Mouse (Mus musculus) intestine, postnatal 0 days (tissue): Measurements from ENCODE around the gene Fmo3. TPM values are rescaled to one million over a fixed set of nuclear protein-coding genes. Genes with fewer than 3 reads are reported as not detected.

Source experiments
- ATAC-seq: fragments of 200-750 bp; cut with Nextera tagmentation; 2 replicates; pipeline ENCODE4 v1.8.0; 2017; ENCODE audit warnings: mild to moderate bottlenecking, moderate TSS enrichment, moderate library complexity
- H3K27ac ChIP-seq: fragments of 300-500 bp; sonication (generic); 2 replicates; pipeline ENCODE4 v1.5.1; 2014; ENCODE audit warnings: mild to moderate bottlenecking, low read depth, low read length, moderate library complexity
- H3K27me3 ChIP-seq: fragments of 300-500 bp; sonication (generic); replicated peaks from 2 replicates; pipeline ENCODE4 v1.6.1; 2014; ENCODE audit warnings: low read length, mixed read lengths; ENCODE audit not compliant: control insufficient read depth, insufficient read depth
- H3K36me3 ChIP-seq: fragments of 300-500 bp; sonication (generic); 2 replicates; pipeline ENCODE4 v1.6.1; 2014; ENCODE audit warnings: mild to moderate bottlenecking, moderate library complexity; ENCODE audit not compliant: control insufficient read depth, insufficient read depth
- H3K4me1 ChIP-seq: fragments of 300-500 bp; sonication (generic); replicated peaks from 2 replicates; pipeline ENCODE4 v1.6.1; 2014; ENCODE audit warnings: antibody characterized with exemption, low read length, mixed read lengths; ENCODE audit not compliant: control insufficient read depth, insufficient read depth
- H3K4me2 ChIP-seq: fragments of 300-500 bp; sonication (generic); replicated peaks from 2 replicates; pipeline ENCODE4 v1.6.1; 2014; ENCODE audit warnings: low read depth, mild to moderate bottlenecking, moderate library complexity
- H3K4me3 ChIP-seq: fragments of 300-500 bp; sonication (generic); 2 replicates; pipeline ENCODE4 v1.5.1; 2014; ENCODE audit warnings: low read depth, low read length
- H3K9ac ChIP-seq: fragments of 300-500 bp; sonication (generic); 2 replicates; pipeline ENCODE4 v1.6.1; 2014; ENCODE audit warnings: mild to moderate bottlenecking, low read depth, low read length
- H3K9me3 ChIP-seq: fragments of 300-500 bp; sonication (generic); 2 replicates; pipeline ENCODE4 v1.6.1; 2016; ENCODE audit warnings: mixed run types; ENCODE audit not compliant: control insufficient read depth
- CTCF ChIP-seq: sonication (generic); IDR thresholded peaks from 2 replicates; pipeline ENCODE4 v1.5.1; 2016; ENCODE audit warnings: low read depth, mild to moderate bottlenecking, control low read depth, antibody characterized with exemption, moderate library complexity
- WGBS: fragments of 180-500 bp; shearing (Covaris S2); extraction: QIAGEN DNeasy Blood & Tissue Kit; methylation state at CpG from one replicate; pipeline ENCODE4 v1.1.7; 2014; 5-methylcytosine and 5-hydroxymethylcytosine counted together
- polyA plus RNA-seq: library from polyadenylated mRNA; unstranded; fragments of >200 nt; fragmentation: Nextera tagmentation; extraction: Ambion mirVana; gene quantifications from 2 replicates; pipeline ENCODE4 v1.2.1, GENCODE M21; 2015

Gene Fmo3
- not detected in 2 replicates for polyA plus RNA-seq

DNA sequence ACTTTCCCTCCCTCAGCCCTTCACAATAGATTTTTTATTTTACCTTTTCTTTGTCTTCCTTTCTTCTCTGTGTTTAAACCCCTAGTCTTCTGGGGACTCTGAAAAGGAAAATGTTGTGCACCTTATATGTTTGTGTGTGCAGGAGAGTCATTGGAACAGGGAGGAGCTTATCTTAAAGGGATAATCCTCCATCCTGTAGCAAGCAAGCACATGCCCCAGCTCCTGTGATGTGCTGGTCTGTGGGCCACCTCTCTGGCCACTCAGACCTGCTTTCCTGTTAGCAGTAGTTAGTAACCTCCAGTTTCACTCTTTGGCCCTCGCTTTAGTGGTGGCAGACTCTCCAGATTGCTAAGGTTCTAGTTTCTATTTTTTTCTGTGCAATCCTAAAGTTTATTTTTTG lies at the start of gene Fmo3:
TSS of gene Fmo3 (minus strand) at position 101 of the 400 bp plus-strand sequence.
- H3K27ac ChIP-seq = no peak within 1 kb of the TSS
- H3K4me2 ChIP-seq = no peak within 1 kb of the TSS
- no peaks in the 10 kb centered on the region for H3K27me3 ChIP-seq
- H3K4me3 ChIP-seq = no peak within 1 kb of the TSS
- WGBS = 69% methylated on average over 1 of the region's 1 CpGs
- no peak for ATAC-seq
- TF ChIP-seq CTCF = no peak
- no peaks in the 10 kb centered on the region for H3K36me3 ChIP-seq
- H3K4me1 ChIP-seq = no peaks in the 10 kb centered on the region
- H3K9me3 ChIP-seq = no peaks in the 10 kb centered on the region
- no peak within 1 kb of the TSS for H3K9ac ChIP-seq

DNA sequence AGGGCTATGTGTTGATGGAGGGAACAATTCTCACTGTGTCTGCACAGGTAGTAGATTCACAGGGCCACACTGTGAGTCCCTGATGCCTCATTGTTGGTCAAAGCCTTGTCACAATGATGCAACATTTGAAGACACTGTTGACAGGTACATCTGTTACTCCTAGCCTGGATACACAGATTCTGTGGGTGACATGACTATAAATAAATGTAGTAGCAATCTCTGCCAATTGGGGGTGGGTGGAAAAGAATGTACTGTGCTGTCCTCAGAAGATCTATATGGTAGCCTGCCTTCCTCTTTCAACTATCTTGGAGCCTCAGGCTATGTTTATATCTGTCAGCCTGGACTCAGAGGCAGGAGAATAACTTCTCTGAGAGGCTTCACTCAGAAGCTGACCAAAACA lies 38.7 kb upstream of the Fmo3 start:
- no peaks in the 10 kb centered on the region for H3K27me3 ChIP-seq
- TF ChIP-seq CTCF = no peak
- H3K4me3 ChIP-seq = no peak overlapping the region
- H3K9ac ChIP-seq = no peak overlapping the region
- H3K4me1 ChIP-seq = no peaks in the 10 kb centered on the region
- H3K9me3 ChIP-seq = no peaks in the 10 kb centered on the region
- no peak overlapping the region for H3K27ac ChIP-seq
- no peak overlapping the region for H3K4me2 ChIP-seq
- no peaks in the 10 kb centered on the region for H3K36me3 ChIP-seq
- no peak for ATAC-seq

DNA sequence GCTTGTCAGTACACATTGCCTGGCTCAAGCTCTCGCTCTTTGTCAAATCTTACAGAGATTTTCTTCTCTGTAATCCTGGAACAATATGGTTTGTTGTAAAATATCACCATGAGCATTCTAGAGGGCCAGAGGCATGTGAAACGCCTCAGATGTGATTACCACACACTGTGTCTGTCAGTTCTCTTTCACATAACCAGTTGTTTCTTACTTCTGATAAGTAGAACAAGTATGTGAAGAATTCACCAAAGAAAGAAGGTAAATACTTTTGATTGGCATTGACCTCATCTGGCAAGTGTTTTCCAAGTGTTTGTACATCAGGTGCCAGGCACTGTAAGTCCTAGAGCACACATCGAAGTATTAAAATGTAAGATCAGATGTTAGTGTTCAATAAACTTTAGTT lies 24.9 kb upstream of the Fmo3 start:
- Histone ChIP-seq H3K4me3 (no peak overlapping the region), H3K36me3 (no peaks in the 10 kb centered on the region), H3K9me3 (no peaks in the 10 kb centered on the region), H3K4me1 (no peaks in the 10 kb centered on the region), H3K27me3 (no peaks in the 10 kb centered on the region), H3K4me2 (no peak overlapping the region), H3K27ac (no peak overlapping the region), H3K9ac (no peak overlapping the region)
- 57% methylated on average over 3 of the region's 3 CpGs for WGBS
- no peak for TF ChIP-seq CTCF
- ATAC-seq = no peak

DNA sequence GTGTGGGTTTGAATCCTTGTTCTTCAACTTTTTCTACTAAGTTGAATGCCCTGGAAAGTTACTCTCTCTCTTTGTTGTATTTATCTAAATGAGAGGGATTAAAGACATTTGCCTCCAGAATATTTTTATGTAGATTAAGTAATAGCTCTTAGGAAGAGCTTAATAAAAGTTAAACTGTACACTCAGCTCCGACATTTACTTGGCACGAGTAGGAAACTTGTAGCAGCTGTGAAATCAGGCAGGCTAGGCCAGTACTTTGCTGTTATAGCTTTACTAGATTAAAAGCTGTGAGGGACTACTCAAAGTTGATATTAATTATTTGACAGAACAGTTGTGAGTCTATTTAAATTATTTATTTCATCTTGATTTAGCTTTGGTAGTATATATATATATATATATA lies 19.2 kb upstream of the Fmo3 start:
- Histone ChIP-seq H3K9ac (no peak overlapping the region), H3K27ac (no peak overlapping the region), H3K9me3 (no peaks in the 10 kb centered on the region), H3K4me2 (no peak overlapping the region), H3K4me3 (no peak overlapping the region), H3K4me1 (no peaks in the 10 kb centered on the region), H3K27me3 (no peaks in the 10 kb centered on the region), H3K36me3 (no peaks in the 10 kb centered on the region)
- no peak for ATAC-seq
- 79% methylated on average over 2 of the region's 2 CpGs for WGBS
- TF ChIP-seq CTCF = no peak

DNA sequence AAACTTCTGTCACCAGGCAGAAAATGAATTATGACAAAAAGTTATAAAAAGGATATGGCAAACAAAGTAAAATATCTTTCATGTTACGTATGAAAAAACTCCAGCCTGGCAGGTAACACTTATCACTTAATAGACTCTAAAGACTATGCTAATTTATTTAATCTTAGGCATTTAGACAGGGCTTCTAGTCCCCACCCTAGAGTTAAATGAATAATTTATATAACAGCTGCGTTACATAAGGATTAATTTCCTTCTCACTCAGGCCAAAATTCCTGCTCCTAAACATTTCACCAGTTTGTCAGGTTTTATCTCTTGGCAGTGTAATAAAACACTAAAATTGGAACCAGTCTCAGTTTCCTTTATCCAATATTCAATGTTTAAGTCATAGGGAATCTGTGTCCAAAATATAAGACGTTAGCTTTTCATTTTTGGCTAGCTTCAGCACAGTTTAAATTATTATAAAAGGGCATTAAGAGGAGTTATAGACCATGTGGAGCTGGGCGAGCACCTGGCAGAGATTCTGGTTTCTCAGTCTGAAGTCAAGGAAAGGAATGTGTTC lies 17.0 kb upstream of the Fmo3 start:
- 64% methylated on average over 4 of the region's 4 CpGs for WGBS
- Histone ChIP-seq H3K4me3 (no peak overlapping the region), H3K9me3 (no peaks in the 10 kb centered on the region), H3K27me3 (no peaks in the 10 kb centered on the region), H3K4me2 (no peak overlapping the region), H3K9ac (no peak overlapping the region), H3K36me3 (no peaks in the 10 kb centered on the region), H3K4me1 (no peaks in the 10 kb centered on the region), H3K27ac (no peak overlapping the region)
- no peak for TF ChIP-seq CTCF
- ATAC-seq = no peak

DNA sequence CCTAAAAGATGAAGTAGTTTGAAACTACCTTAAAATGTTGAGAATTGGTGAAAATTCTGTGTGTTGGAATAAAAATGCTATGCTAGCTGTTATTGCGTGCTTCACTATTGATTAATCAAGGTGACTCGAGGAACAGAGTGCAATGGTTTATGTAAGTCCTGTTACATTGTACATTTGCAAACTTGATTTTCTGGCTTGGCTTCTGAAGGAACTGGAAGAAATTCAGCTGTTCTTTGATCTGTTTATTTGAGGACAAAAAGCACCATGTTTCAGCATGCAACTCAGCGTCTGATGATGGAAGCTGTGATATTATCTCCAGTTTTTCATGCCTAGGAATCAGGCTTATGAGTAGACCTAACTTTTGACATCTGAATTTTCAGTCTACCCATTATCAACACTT lies 3.2 kb upstream of the Fmo3 start:
- Histone ChIP-seq H3K27me3 (no peaks in the 10 kb centered on the region), H3K4me2 (no peak overlapping the region), H3K36me3 (no peaks in the 10 kb centered on the region), H3K27ac (no peak overlapping the region), H3K9me3 (no peaks in the 10 kb centered on the region), H3K4me1 (no peaks in the 10 kb centered on the region), H3K9ac (no peak overlapping the region), H3K4me3 (no peak overlapping the region)
- no peak for ATAC-seq
- 82% methylated on average over 3 of the region's 3 CpGs for WGBS
- TF ChIP-seq CTCF = no peak

DNA sequence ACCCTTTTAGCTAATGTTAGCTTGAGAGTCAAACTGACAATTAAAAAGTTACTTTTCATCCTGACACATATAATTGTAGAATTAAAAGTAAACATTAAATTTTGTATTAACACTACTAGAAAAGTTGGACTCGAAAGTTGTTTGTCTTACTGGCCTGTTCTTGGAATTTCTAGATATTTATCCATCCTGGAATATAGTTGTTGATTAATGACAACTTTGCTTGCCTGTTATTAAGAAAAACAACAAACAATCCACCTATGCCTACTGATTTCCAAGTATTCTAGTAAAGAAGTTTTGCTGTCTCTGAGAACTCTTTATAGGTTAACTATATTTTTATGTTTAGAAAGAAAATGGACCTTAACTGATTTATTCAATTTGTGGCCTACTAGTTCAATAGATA lies 2.4 kb upstream of the Fmo3 start:
- WGBS = 67% methylated on average over 1 of the region's 1 CpGs
- Histone ChIP-seq H3K36me3 (no peaks in the 10 kb centered on the region), H3K27ac (no peak overlapping the region), H3K4me3 (no peak overlapping the region), H3K4me1 (no peaks in the 10 kb centered on the region), H3K9me3 (no peaks in the 10 kb centered on the region), H3K27me3 (no peaks in the 10 kb centered on the region), H3K9ac (no peak overlapping the region), H3K4me2 (no peak overlapping the region)
- ATAC-seq = no peak
- TF ChIP-seq CTCF = no peak
